In the genomic region with DNA sequence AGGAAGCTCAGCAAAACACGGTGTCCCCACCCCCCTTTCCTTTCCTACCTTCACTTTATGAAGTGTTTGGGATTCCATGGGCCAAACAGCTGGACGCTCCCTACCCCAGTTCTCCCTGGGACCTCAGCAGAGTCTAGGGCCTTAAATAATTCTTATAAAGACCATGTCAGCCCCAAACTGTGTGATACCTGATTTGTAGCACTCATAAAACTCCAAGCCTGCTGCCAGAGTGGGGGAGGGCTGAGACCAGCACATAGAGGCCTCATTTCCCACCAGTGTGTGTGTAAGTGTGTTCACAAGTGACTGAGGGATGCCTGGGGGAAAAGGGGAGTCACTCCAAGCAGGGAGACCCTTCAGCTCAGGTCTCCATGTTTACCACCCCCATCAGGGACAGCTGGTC, we compare ENCODE assay signal across 16 mouse cellular contexts. TPM values are rescaled to one million over a fixed set of nuclear protein-coding genes. Genes with fewer than 3 reads are reported as not detected.
A peak's percentile ranks its signal among the peaks of the same experiment; 100 is the strongest.
DNase-seq lines count a peak whose midpoint lies in the region; ATAC-seq lines count a peak whose summit lies in the region.
"Had no signal": no experiment of that assay in that cellular context is flagged by ENCODE, and none has a peak within 500 bp of the region (broad histone marks: within the 10 kb centered on the region; RNA-seq: fewer than 3 reads in every experiment).

No protein-coding gene starts in this region.

- H3K9me3 ChIP-seq in hindbrain, embryonic 10.5 days = no peaks in the 10 kb centered on the region
- H3K9me3 ChIP-seq in hindbrain, embryonic 16.5 days (ENCODE audit: control insufficient read depth, low read length) = no peaks in the 10 kb centered on the region
- no peaks in the 10 kb centered on the region for H3K9me3 ChIP-seq in lung, embryonic 15.5 days
- H3K9me3 ChIP-seq in embryonic facial prominence, embryonic 15.5 days (replicated peaks) = no peaks in the 10 kb centered on the region
- no peaks in the 10 kb centered on the region for H3K9me3 ChIP-seq in limb, embryonic 15.5 days
- H3K9me3 ChIP-seq: forebrain, embryonic 12.5 days; G1E had no signal

- 44% methylated on average over 2 of the region's 2 CpGs for WGBS in hindbrain, embryonic 10.5 days
- WGBS in hindbrain, embryonic 16.5 days = 69% methylated on average over 2 of the region's 2 CpGs
- WGBS in lung, embryonic 15.5 days = 24% methylated on average over 2 of the region's 2 CpGs
- 34% methylated on average over 2 of the region's 2 CpGs for WGBS in embryonic facial prominence, embryonic 15.5 days
- 7% methylated on average over 2 of the region's 2 CpGs for WGBS in limb, embryonic 15.5 days

- DNase-seq in hindbrain, embryonic 10.5 days (ENCODE audit: low spot score) = no peak
- DNase-seq in lung, postnatal 4 days = no peak
- DNase-seq in left cerebral cortex, postnatal 4 days = no peak
- DNase-seq: cerebellum, postnatal 10 days; heart, adult 11 months; kidney, postnatal 25 days; liver, postnatal 0 days; thymus, adult 2 months had no signal

- no peak overlapping the region for H3K4me3 ChIP-seq in hindbrain, embryonic 10.5 days
- H3K4me3 ChIP-seq in hindbrain, embryonic 16.5 days (ENCODE audit: low read length) = no peak overlapping the region
- H3K4me3 ChIP-seq in lung, embryonic 15.5 days = no peak overlapping the region
- no peak overlapping the region for H3K4me3 ChIP-seq in embryonic facial prominence, embryonic 15.5 days (replicated peaks)
- no peak overlapping the region for H3K4me3 ChIP-seq in limb, embryonic 15.5 days
- H3K4me3 ChIP-seq: forebrain, embryonic 12.5 days had no signal

- no peak for ATAC-seq in hindbrain, embryonic 16.5 days
- ATAC-seq in lung, embryonic 15.5 days (ENCODE audit: borderline replicate concordance, extremely low read depth, low FRiP score, low TSS enrichment) = no peak
- ATAC-seq in embryonic facial prominence, embryonic 15.5 days (ENCODE audit: insufficient number of reproducible peaks, low FRiP score, low TSS enrichment, low read depth) = no peak
- ATAC-seq in limb, embryonic 15.5 days (ENCODE audit: insufficient number of reproducible peaks, low FRiP score, low TSS enrichment, low read depth) = peak; percentile 8; the same call in 1 of the 2 replicates
- ATAC-seq: liver, postnatal 0 days had no signal

- intact Hi-C loops in left cerebral cortex, postnatal 4 days (cut with DNase I) = no loop called here

- H3K36me3 ChIP-seq in hindbrain, embryonic 10.5 days = peaks cover 14% of the 10 kb centered on the region; the same call in 1 of the 2 replicates
- H3K36me3 ChIP-seq in hindbrain, embryonic 16.5 days (ENCODE audit: control insufficient read depth, insufficient read depth, low read length) = no peaks in the 10 kb centered on the region
- no peaks in the 10 kb centered on the region for H3K36me3 ChIP-seq in lung, embryonic 15.5 days
- no peaks in the 10 kb centered on the region for H3K36me3 ChIP-seq in embryonic facial prominence, embryonic 15.5 days
- no peaks in the 10 kb centered on the region for H3K36me3 ChIP-seq in limb, embryonic 15.5 days
- H3K36me3 ChIP-seq: forebrain, embryonic 12.5 days had no signal

- peaks cover 57% of the 10 kb centered on the region for H3K4me1 ChIP-seq in hindbrain, embryonic 10.5 days (replicated peaks)
- H3K4me1 ChIP-seq in hindbrain, embryonic 16.5 days (ENCODE audit: control insufficient read depth, insufficient read depth, low read depth, low read length) = no peaks in the 10 kb centered on the region
- H3K4me1 ChIP-seq in lung, embryonic 15.5 days = peaks cover 33% of the 10 kb centered on the region
- peaks cover 38% of the 10 kb centered on the region for H3K4me1 ChIP-seq in embryonic facial prominence, embryonic 15.5 days
- peaks cover 86% of the 10 kb centered on the region for H3K4me1 ChIP-seq in limb, embryonic 15.5 days

- H3K27ac ChIP-seq in hindbrain, embryonic 10.5 days = peak overlapping the region; percentile 70
- no peak overlapping the region for H3K27ac ChIP-seq in hindbrain, embryonic 16.5 days (ENCODE audit: low read depth, low read length)
- H3K27ac ChIP-seq in lung, embryonic 15.5 days = peak overlapping the region; percentile 34; the same call in 1 of the 2 replicates
- H3K27ac ChIP-seq in embryonic facial prominence, embryonic 15.5 days (replicated peaks) = 0 out of 2 replicates have a peak overlapping the region, but pooled peaks have one; percentile 0
- H3K27ac ChIP-seq in limb, embryonic 15.5 days = peak overlapping the region; percentile 89
- H3K27ac ChIP-seq: forebrain, embryonic 12.5 days; hindbrain, embryonic 14.5 days had no signal

- no peak overlapping the region for H3K9ac ChIP-seq in hindbrain, embryonic 16.5 days (ENCODE audit: low read depth, low read length)
- H3K9ac ChIP-seq in lung, embryonic 15.5 days = no peak overlapping the region
- H3K9ac ChIP-seq in embryonic facial prominence, embryonic 15.5 days = no peak overlapping the region
- H3K9ac ChIP-seq in limb, embryonic 15.5 days = no peak overlapping the region
- H3K9ac ChIP-seq: forebrain, embryonic 12.5 days; hindbrain, embryonic 14.5 days; liver, postnatal 0 days had no signal

- no peak overlapping the region for H3K4me2 ChIP-seq in hindbrain, embryonic 16.5 days (ENCODE audit: low read length)
- H3K4me2 ChIP-seq in lung, embryonic 15.5 days = no peak overlapping the region
- no peak overlapping the region for H3K4me2 ChIP-seq in embryonic facial prominence, embryonic 15.5 days (replicated peaks)
- no peak overlapping the region for H3K4me2 ChIP-seq in limb, embryonic 15.5 days
- H3K4me2 ChIP-seq: forebrain, embryonic 12.5 days; hindbrain, embryonic 14.5 days had no signal

- no peaks in the 10 kb centered on the region for H3K27me3 ChIP-seq in hindbrain, embryonic 10.5 days (ENCODE audit: insufficient read depth, poor library complexity, severe bottlenecking)
- no peaks in the 10 kb centered on the region; the same call in 1 of the 2 replicates for H3K27me3 ChIP-seq in hindbrain, embryonic 16.5 days (replicated peaks; ENCODE audit: control insufficient read depth, insufficient read depth, low read length)
- H3K27me3 ChIP-seq in lung, embryonic 15.5 days = no peaks in the 10 kb centered on the region
- H3K27me3 ChIP-seq in embryonic facial prominence, embryonic 15.5 days = no peaks in the 10 kb centered on the region
- H3K27me3 ChIP-seq in limb, embryonic 15.5 days = no peaks in the 10 kb centered on the region
- H3K27me3 ChIP-seq: forebrain, embryonic 12.5 days had no signal

RNA-seq across cellular contexts. Expression of a gene that starts 15.4 kb away (rescaled TPM):
- 17.7 and 19.7 TPM in 2 replicates for polyA plus RNA-seq in hindbrain, embryonic 10.5 days (2016; fragmentation: Nextera tagmentation; extraction: Ambion mirVana)
- polyA plus RNA-seq in hindbrain, embryonic 16.5 days (2015; fragmentation: Nextera tagmentation; extraction: Ambion mirVana) = 22.3 and 26.2 TPM in 2 replicates
- 22.8 and 28.3 TPM in 2 replicates for polyA plus RNA-seq in lung, embryonic 15.5 days (2015; fragmentation: Nextera tagmentation; extraction: Ambion mirVana)
- polyA plus RNA-seq in embryonic facial prominence, embryonic 15.5 days (2015; fragmentation: Nextera tagmentation; extraction: Ambion mirVana) = 28.5 and 32.7 TPM in 2 replicates
- 28.8 and 30.5 TPM in 2 replicates for polyA plus RNA-seq in limb, embryonic 15.5 days (2015; fragmentation: Nextera tagmentation; extraction: Ambion mirVana)
- total RNA-seq in left cerebral cortex, postnatal 4 days (2021) = 10 to 100 TPM in 1 of 2 experiments, 1 to 10 TPM in 1; 9.4 to 11.5 TPM

RNA-seq across cellular contexts. Expression of a gene that starts 49.2 kb away (rescaled TPM):
- 1.1 and 3.0 TPM in 2 replicates for polyA plus RNA-seq in hindbrain, embryonic 10.5 days (2016; fragmentation: Nextera tagmentation; extraction: Ambion mirVana)
- polyA plus RNA-seq in hindbrain, embryonic 16.5 days (2015; fragmentation: Nextera tagmentation; extraction: Ambion mirVana) = 3.1 and 25.7 TPM in 2 replicates
- 2.5 and 5.1 TPM in 2 replicates for polyA plus RNA-seq in lung, embryonic 15.5 days (2015; fragmentation: Nextera tagmentation; extraction: Ambion mirVana)
- polyA plus RNA-seq in embryonic facial prominence, embryonic 15.5 days (2015; fragmentation: Nextera tagmentation; extraction: Ambion mirVana) = 167 and 228 TPM in 2 replicates
- polyA plus RNA-seq in limb, embryonic 15.5 days (2015; fragmentation: Nextera tagmentation; extraction: Ambion mirVana) = 154 and 517 TPM in 2 replicates
- total RNA-seq in left cerebral cortex, postnatal 4 days (2021) = 1 to 10 TPM in 1 of 2 experiments, not detected in 1; 1.3 TPM
- total RNA-seq: G1E; left cerebral cortex, postnatal 36 days had no signal
- polyA plus RNA-seq: G1E had no signal
